Mouse (Mus musculus) myocyte (in vitro differentiated cells): ENCODE measurements around the gene C87436. TPM values are rescaled to one million over a fixed set of nuclear protein-coding genes. Genes with fewer than 3 reads are reported as not detected.

ENCODE experiments used
- H3K27me3 ChIP-seq: one replicate; pipeline ENCODE4 v1.6.1; 2011; ENCODE audit not compliant: control insufficient read depth, insufficient read depth, insufficient read length
- H3K36me3 ChIP-seq: one replicate; pipeline ENCODE4 v1.6.1; 2011; ENCODE audit not compliant: control insufficient read depth, insufficient read depth
- H3K4me2 ChIP-seq: one replicate; pipeline ENCODE4 v1.6.1; 2011; ENCODE audit warnings: low read depth, control low read depth
- H3K4me3 ChIP-seq: one replicate; pipeline ENCODE4 v1.5.1; 2011; ENCODE audit warnings: mild to moderate bottlenecking, control low read depth, moderate library complexity
- H3K79me2 ChIP-seq: one replicate; pipeline ENCODE4 v1.6.1; 2011; ENCODE audit not compliant: control insufficient read depth, insufficient read depth
- H3ac ChIP-seq: one replicate; pipeline ENCODE4 v1.6.1; 2011; ENCODE audit not compliant: control insufficient read depth, insufficient read length
- CEBPB ChIP-seq: IDR thresholded peaks from 2 replicates; pipeline ENCODE4 v1.6.1; 2011; ENCODE audit warnings: mild to moderate bottlenecking, moderate library complexity; ENCODE audit not compliant: poor library complexity, insufficient read depth, severe bottlenecking
- E2F4 ChIP-seq: IDR thresholded peaks from one replicate; pipeline ENCODE4 v1.6.1; 2011; ENCODE audit warnings: mild to moderate bottlenecking, control low read depth, moderate library complexity; ENCODE audit not compliant: insufficient read depth
- MAX ChIP-seq: IDR thresholded peaks from one replicate; pipeline ENCODE4 v1.6.1; 2011; ENCODE audit warnings: low read depth, mild to moderate bottlenecking, control low read depth
- MYOD1 ChIP-seq, 3 experiments: IDR thresholded peaks; one replicate each; pipeline ENCODE4 v1.6.1; 2011; ENCODE audit warnings: control low read depth in 2 of 3, low read depth in 2 of 3, mild to moderate bottlenecking in 2 of 3, moderate library complexity in 1 of 3; ENCODE audit not compliant: insufficient read length in 2 of 3, control insufficient read depth in 1 of 3
- MYOG ChIP-seq, 3 experiments: IDR thresholded peaks; one replicate each; pipeline ENCODE4 v1.6.1; 2011; ENCODE audit warnings: control low read depth in 2 of 3, low read depth in 2 of 3, mild to moderate bottlenecking in 2 of 3; ENCODE audit not compliant: insufficient read length in 2 of 3, control insufficient read depth in 1 of 3, insufficient read depth in 1 of 3
- POLR2A ChIP-seq: IDR thresholded peaks from one replicate; pipeline ENCODE4 v1.6.1; 2011; ENCODE audit warnings: low read depth, mild to moderate bottlenecking, control low read depth, moderate library complexity; ENCODE audit not compliant: insufficient read length
- POLR2AphosphoS2 ChIP-seq: IDR thresholded peaks from one replicate; pipeline ENCODE4 v1.6.1; 2011; ENCODE audit warnings: low read depth, control low read depth; ENCODE audit not compliant: insufficient read length
- REST ChIP-seq: IDR thresholded peaks from one replicate; pipeline ENCODE4 v1.6.1; 2011; ENCODE audit warnings: mild to moderate bottlenecking, control low read depth, moderate library complexity; ENCODE audit not compliant: insufficient read depth, insufficient read length
- SRF ChIP-seq: IDR thresholded peaks from one replicate; pipeline ENCODE4 v1.6.1; 2011; ENCODE audit warnings: low read depth; ENCODE audit not compliant: control insufficient read depth, insufficient read length
- TCF12 ChIP-seq: IDR thresholded peaks from one replicate; pipeline ENCODE4 v1.6.1; 2011; ENCODE audit warnings: mild to moderate bottlenecking, control low read depth; ENCODE audit not compliant: poor library complexity, insufficient read depth, severe bottlenecking
- TCF3 ChIP-seq: IDR thresholded peaks from one replicate; pipeline ENCODE4 v1.6.1; 2011; ENCODE audit warnings: low read depth, control low read depth; ENCODE audit not compliant: insufficient read length
- USF1 ChIP-seq: IDR thresholded peaks from one replicate; pipeline ENCODE4 v1.6.1; 2011; ENCODE audit warnings: low read depth, mild to moderate bottlenecking, control low read depth, moderate library complexity
- polyA plus RNA-seq: library from polyadenylated mRNA; unstranded; fragments of >200 nt; fragmentation: generic; extraction: Trizol; gene quantifications from one replicate; pipeline ENCODE4 v1.2.1, GENCODE M21; 2012; ENCODE audit warnings: missing spikeins

The C87436 gene
- polyA plus RNA-seq, 1 experiment, result 6.9 TPM

GRCm38 (mm10) chr6:86506309-86506708 is 68.1 kb downstream of the C87436 start:
- no peak for TF ChIP-seq POLR2A
- TF ChIP-seq MYOG (IDR thresholded peaks at IDR 0.05; ENCODE audit: control insufficient read depth in 1 of 3, insufficient read depth in 1 of 3, insufficient read length in 2 of 3, low read depth in 2 of 3), result no peak
- no peak for TF ChIP-seq POLR2AphosphoS2
- TF ChIP-seq CEBPB, result no peak
- no peak for TF ChIP-seq SRF
- no peak for TF ChIP-seq MYOD1 (IDR thresholded peaks at IDR 0.05; ENCODE audit: control insufficient read depth in 1 of 3, insufficient read length in 2 of 3, low read depth in 2 of 3)
- TF ChIP-seq E2F4, result no peak
- TF ChIP-seq USF1, result no peak
- no peak for TF ChIP-seq TCF12
- no peak for TF ChIP-seq REST
- no peak for TF ChIP-seq MAX
- TF ChIP-seq TCF3, result no peak

GRCm38 (mm10) chr6:86507116-86507515 is 68.9 kb downstream of the C87436 start:
- no peak for TF ChIP-seq POLR2A
- no peak for TF ChIP-seq E2F4
- no peak for TF ChIP-seq MYOD1 (IDR thresholded peaks at IDR 0.05; ENCODE audit: control insufficient read depth in 1 of 3, insufficient read length in 2 of 3, low read depth in 2 of 3)
- TF ChIP-seq MAX, result no peak
- TF ChIP-seq POLR2AphosphoS2, result no peak
- TF ChIP-seq REST, result no peak
- TF ChIP-seq CEBPB, result no peak
- no peak for TF ChIP-seq MYOG (IDR thresholded peaks at IDR 0.05; ENCODE audit: control insufficient read depth in 1 of 3, insufficient read depth in 1 of 3, insufficient read length in 2 of 3, low read depth in 2 of 3)
- no peak for TF ChIP-seq TCF12
- TF ChIP-seq SRF, result no peak
- TF ChIP-seq TCF3, result no peak
- TF ChIP-seq USF1, result no peak

More at GRCm38 (mm10) chr6:86506309-86506708, 68.1 kb downstream of the C87436 start:
- Histone ChIP-seq H3K27me3 (no peaks in the 10 kb centered on the region), H3K79me2 (no peaks in the 10 kb centered on the region), H3K4me3 (no peak overlapping the region), H3K36me3 (no peaks in the 10 kb centered on the region), H3K4me2 (no peak overlapping the region), H3ac (no peak overlapping the region)

GRCm38 (mm10) chr6:86508736-86509135 is 70.6 kb downstream of the C87436 start:
- H3K27me3 ChIP-seq, result no peaks in the 10 kb centered on the region
- no peaks in the 10 kb centered on the region for H3K36me3 ChIP-seq
- no peak overlapping the region for H3K4me2 ChIP-seq
- TF ChIP-seq POLR2A, result no peak
- TF ChIP-seq REST, result no peak
- no peak for TF ChIP-seq MAX
- H3K4me3 ChIP-seq, result no peak overlapping the region
- no peaks in the 10 kb centered on the region for H3K79me2 ChIP-seq
- H3ac ChIP-seq, result no peak overlapping the region

More at GRCm38 (mm10) chr6:86507116-86507515, 68.9 kb downstream of the C87436 start:
- no peak overlapping the region for H3ac ChIP-seq
- H3K27me3 ChIP-seq, result no peaks in the 10 kb centered on the region
- H3K4me2 ChIP-seq, result no peak overlapping the region
- no peaks in the 10 kb centered on the region for H3K36me3 ChIP-seq
- no peaks in the 10 kb centered on the region for H3K79me2 ChIP-seq
- no peak overlapping the region for H3K4me3 ChIP-seq

GRCm38 (mm10) chr6:86509194-86509865 is 71.2 kb downstream of the C87436 start:
- Histone ChIP-seq H3K4me3 (no peak overlapping the region), H3K36me3 (no peaks in the 10 kb centered on the region), H3K79me2 (no peaks in the 10 kb centered on the region), H3K4me2 (no peak overlapping the region), H3K27me3 (no peaks in the 10 kb centered on the region), H3ac (no peak overlapping the region)
- TF ChIP-seq CEBPB, result no peak
- TF ChIP-seq POLR2AphosphoS2, result no peak
- TF ChIP-seq TCF3, result no peak

- no peak overlapping the region for H3K4me2 ChIP-seq
- H3K27me3 ChIP-seq, result no peaks in the 10 kb centered on the region
- no peak for TF ChIP-seq MYOG (IDR thresholded peaks at IDR 0.05; ENCODE audit: control insufficient read depth in 1 of 3, insufficient read depth in 1 of 3, insufficient read length in 2 of 3, low read depth in 2 of 3)
- no peak for TF ChIP-seq REST
- TF ChIP-seq USF1, result no peak
- TF ChIP-seq MAX, result no peak
- TF ChIP-seq POLR2A, result no peak
- no peak for TF ChIP-seq SRF
- no peak for TF ChIP-seq E2F4
- TF ChIP-seq MYOD1 (IDR thresholded peaks at IDR 0.05; ENCODE audit: control insufficient read depth in 1 of 3, insufficient read length in 2 of 3, low read depth in 2 of 3), result no peak
- TF ChIP-seq TCF12, result no peak
- no peak for TF ChIP-seq CEBPB
- no peak for TF ChIP-seq TCF3
- TF ChIP-seq POLR2AphosphoS2, result no peak
- no peak overlapping the region for H3K4me3 ChIP-seq
- no peak overlapping the region for H3ac ChIP-seq
- no peaks in the 10 kb centered on the region for H3K36me3 ChIP-seq
- H3K79me2 ChIP-seq, result no peaks in the 10 kb centered on the region
These were observed 71.7 kb downstream of the C87436 start for GRCm38 (mm10) chr6:86509866-86510200.
